Mouse (Mus musculus): ENCODE measurements around the gene Trmt1. TPM values are rescaled to one million over a fixed set of nuclear protein-coding genes. Genes with fewer than 3 reads are reported as not detected.
A peak's percentile ranks its signal among the peaks of the same experiment; 100 is the strongest.

The Trmt1 gene
- polyA plus RNA-seq, 1 experiment: 86.7 TPM

DNA sequence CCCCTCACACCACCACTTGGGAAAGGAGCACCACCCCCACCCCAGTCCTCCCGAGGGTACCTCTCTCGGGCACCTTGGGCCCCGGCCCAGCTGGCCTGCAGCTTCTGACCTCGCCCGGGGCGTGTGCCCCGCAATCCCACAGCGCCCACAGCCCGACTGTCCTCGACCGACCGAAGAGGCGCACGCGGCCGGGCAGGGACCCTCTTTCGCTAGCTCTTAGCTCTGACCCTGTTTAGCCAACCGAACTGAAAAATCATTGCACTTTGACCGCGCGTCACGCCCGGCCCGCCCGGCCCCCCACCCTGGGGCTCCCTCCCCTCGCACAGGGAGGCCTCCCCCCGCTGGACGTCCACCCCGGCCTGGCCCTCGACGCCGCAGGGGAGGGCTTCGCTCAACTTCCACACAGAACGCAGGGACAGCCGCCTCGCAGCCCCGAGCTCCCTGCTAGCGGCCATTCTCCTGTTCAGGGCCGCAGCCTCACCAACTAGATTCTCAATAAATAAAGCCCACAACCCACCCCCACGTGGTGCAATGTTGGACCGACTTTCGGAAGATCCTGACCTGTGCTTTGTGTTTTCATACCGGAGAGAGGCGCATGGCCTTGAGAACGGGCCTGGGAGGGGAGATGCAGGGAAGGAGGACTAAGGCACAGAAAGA is 20.6 kb downstream of the Trmt1 start:
- H3K27ac ChIP-seq (ENCODE audit: insufficient read depth, low read length): no peak overlapping the region
- no peak for TF ChIP-seq POLR2A (IDR thresholded peaks at IDR 0.05; ENCODE audit: low read depth, low read length)
- no peak for TF ChIP-seq CTCF (IDR thresholded peaks at IDR 0.05; ENCODE audit: borderline replicate concordance, insufficient read depth, low read length)
- H3K4me3 ChIP-seq (ENCODE audit: insufficient read depth, low read length): no peak overlapping the region
- peaks cover 9% of the 10 kb centered on the region for H3K4me1 ChIP-seq (ENCODE audit: control insufficient read depth, insufficient read depth, low read length)

DNA sequence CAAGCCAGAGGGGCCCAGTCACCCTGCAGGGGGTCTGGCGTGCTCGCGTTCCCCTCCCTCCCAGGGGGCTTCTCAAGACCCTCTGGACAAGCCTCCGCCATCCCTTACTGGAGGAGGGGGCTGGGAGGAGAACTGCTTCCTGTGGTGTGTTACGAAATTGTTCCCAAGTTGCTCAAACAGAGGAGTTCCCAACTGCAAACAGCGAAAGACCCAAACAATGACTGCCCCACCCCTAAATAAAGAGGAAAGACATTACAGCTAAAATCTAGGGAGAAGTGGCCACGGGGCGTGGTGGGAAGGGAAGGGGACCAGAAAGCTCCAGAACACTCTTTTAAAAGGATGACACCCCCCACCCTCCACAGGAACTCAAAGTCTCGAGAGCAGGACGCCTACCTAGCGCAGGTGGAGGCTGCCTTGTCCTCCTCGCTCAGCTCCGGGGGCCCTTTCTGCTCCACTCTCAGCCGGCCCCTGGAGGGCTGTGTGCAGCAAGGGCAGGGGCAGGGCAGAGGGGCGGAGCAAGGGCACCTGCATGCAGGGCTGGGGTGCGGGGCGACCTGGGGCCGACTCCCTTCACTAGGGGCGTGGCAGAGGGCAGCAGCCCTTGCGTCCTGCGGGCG is 21.3 kb downstream of the Trmt1 start:
- no peak overlapping the region for H3K27ac ChIP-seq (ENCODE audit: insufficient read depth, low read length)
- no peak overlapping the region for H3K4me3 ChIP-seq (ENCODE audit: insufficient read depth, low read length)
- peaks cover 10% of the 10 kb centered on the region for H3K4me1 ChIP-seq (ENCODE audit: control insufficient read depth, insufficient read depth, low read length)
- TF ChIP-seq CTCF (IDR thresholded peaks at IDR 0.05; ENCODE audit: borderline replicate concordance, insufficient read depth, low read length) (no peak), POLR2A (IDR thresholded peaks at IDR 0.05; ENCODE audit: low read depth, low read length) (no peak)

DNA sequence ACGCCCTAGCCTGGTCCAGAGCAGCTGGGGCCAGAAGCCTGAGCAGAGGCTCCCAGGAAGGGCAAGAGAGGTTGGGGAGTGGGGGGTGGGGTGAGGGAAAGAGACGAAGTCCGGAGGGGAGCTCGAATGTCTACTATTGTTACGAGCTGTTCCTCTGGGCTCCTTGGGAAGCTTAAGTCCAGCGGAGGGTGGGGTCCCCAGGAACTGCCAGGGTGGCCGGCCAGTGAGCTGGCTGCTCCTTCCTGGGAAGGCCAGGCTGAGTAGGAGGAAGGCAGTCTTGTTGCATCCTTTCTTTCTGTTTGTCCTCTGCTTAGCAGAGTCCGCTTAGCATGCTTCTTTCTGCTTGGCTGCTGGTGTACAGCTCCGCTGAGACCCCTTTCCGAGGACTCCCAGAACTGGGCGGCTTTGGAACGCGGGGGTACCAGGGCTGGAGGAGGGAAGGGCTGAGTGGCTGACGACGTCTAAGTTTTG is 22.0 kb downstream of the Trmt1 start:
- TF ChIP-seq CTCF (IDR thresholded peaks at IDR 0.05; ENCODE audit: borderline replicate concordance, insufficient read depth, low read length) (no peak), POLR2A (IDR thresholded peaks at IDR 0.05; ENCODE audit: low read depth, low read length) (no peak)
- Histone ChIP-seq H3K4me1 (ENCODE audit: control insufficient read depth, insufficient read depth, low read length) (peaks cover 15% of the 10 kb centered on the region), H3K4me3 (ENCODE audit: insufficient read depth, low read length) (no peak overlapping the region), H3K27ac (ENCODE audit: insufficient read depth, low read length) (no peak overlapping the region)

DNA sequence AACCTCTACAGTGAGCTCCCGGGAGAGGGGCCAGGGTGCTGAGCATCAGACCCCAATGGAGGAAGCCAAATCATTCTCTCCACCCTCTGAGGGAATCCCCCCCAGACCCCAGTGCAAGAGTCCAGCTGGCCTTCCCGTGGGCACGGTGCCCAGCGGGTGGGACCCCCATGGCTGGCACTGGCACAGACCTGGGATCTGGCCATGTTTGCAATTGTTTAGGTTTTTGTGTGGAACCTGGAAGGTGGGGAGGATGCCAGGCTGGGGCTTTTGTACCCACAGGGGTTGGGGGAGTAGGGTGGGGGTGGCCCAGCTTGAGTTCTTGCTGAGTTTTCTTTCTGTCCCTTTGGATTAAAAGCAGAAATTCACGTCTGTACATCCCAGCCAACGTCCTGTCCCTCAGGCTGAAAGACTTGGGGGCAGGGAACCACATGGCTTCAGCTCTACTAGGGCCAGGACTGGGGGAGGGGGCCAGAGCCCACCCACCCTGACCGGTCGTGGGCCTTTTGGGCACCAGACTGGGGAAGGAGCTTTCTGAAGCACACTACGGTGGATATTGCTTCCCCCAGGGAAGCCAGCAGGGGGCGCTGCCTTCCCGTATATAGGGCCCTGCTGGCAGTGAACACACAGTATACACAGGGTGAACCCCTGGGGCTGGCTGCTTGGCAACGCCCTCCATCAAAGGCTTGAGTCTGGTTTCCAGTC is 22.8 kb downstream of the Trmt1 start:
- no peak for TF ChIP-seq POLR2A (IDR thresholded peaks at IDR 0.05; ENCODE audit: low read depth, low read length)
- TF ChIP-seq CTCF (IDR thresholded peaks at IDR 0.05; ENCODE audit: borderline replicate concordance, insufficient read depth, low read length): peak; percentile 65
- peaks cover 18% of the 10 kb centered on the region for H3K4me1 ChIP-seq (ENCODE audit: control insufficient read depth, insufficient read depth, low read length)
- H3K27ac ChIP-seq (ENCODE audit: insufficient read depth, low read length): no peak overlapping the region
- H3K4me3 ChIP-seq (ENCODE audit: insufficient read depth, low read length): no peak overlapping the region

DNA sequence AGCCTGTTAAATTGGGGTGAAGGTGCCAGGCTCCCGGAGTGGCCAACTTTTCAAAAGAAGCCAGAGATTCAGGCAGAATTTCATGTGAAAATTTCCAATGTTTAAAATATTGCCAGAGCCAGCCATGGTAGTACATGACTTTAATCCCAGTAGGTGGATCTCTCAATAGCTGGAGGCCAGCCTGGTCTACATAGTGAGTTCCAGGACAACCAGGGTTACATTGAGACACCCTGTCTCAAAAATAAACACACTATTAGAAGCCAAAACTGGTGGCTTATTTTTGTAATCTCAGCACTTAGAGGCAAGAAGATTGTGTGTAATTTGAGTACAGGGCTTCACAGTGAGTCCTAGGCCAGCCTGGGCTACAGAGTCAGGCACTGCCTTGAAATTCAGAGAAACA is 23.8 kb downstream of the Trmt1 start:
- peaks cover 18% of the 10 kb centered on the region for H3K4me1 ChIP-seq (ENCODE audit: control insufficient read depth, insufficient read depth, low read length)

DNA sequence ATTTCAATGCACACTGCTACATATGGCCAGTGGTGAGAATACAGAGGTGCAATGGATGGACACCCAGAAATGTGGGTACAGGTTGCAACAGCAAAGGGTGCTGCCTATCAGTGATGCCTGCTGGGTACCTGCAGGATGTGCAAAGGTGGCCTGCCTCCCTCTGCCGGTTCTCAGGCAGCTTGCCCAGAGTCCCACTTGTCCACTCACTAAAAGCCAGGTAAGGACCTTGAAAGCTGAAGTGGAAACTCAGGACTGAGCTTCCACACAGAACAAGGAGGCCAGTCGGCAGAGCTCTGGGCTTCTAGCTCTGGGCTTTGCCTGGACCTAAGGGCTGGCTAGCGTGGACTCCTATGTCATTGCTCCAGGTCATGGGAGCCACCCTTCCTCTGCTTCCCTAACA is 25.2 kb downstream of the Trmt1 start:
- TF ChIP-seq CTCF (IDR thresholded peaks at IDR 0.05; ENCODE audit: borderline replicate concordance, insufficient read depth, low read length): no peak
- TF ChIP-seq POLR2A (IDR thresholded peaks at IDR 0.05; ENCODE audit: low read depth, low read length): no peak
- Histone ChIP-seq H3K4me3 (ENCODE audit: insufficient read depth, low read length) (no peak overlapping the region), H3K4me1 (ENCODE audit: control insufficient read depth, insufficient read depth, low read length) (peaks cover 18% of the 10 kb centered on the region), H3K27ac (ENCODE audit: insufficient read depth, low read length) (peak overlapping the region; percentile 97)

More for the DNA sequence above, 23.8 kb downstream of the Trmt1 start:
- no peak overlapping the region for H3K4me3 ChIP-seq (ENCODE audit: insufficient read depth, low read length)
- TF ChIP-seq POLR2A (IDR thresholded peaks at IDR 0.05; ENCODE audit: low read depth, low read length): no peak
- TF ChIP-seq CTCF (IDR thresholded peaks at IDR 0.05; ENCODE audit: borderline replicate concordance, insufficient read depth, low read length): no peak
- H3K27ac ChIP-seq (ENCODE audit: insufficient read depth, low read length): peak overlapping the region; percentile 21; the same call in 1 of the 2 replicates

DNA sequence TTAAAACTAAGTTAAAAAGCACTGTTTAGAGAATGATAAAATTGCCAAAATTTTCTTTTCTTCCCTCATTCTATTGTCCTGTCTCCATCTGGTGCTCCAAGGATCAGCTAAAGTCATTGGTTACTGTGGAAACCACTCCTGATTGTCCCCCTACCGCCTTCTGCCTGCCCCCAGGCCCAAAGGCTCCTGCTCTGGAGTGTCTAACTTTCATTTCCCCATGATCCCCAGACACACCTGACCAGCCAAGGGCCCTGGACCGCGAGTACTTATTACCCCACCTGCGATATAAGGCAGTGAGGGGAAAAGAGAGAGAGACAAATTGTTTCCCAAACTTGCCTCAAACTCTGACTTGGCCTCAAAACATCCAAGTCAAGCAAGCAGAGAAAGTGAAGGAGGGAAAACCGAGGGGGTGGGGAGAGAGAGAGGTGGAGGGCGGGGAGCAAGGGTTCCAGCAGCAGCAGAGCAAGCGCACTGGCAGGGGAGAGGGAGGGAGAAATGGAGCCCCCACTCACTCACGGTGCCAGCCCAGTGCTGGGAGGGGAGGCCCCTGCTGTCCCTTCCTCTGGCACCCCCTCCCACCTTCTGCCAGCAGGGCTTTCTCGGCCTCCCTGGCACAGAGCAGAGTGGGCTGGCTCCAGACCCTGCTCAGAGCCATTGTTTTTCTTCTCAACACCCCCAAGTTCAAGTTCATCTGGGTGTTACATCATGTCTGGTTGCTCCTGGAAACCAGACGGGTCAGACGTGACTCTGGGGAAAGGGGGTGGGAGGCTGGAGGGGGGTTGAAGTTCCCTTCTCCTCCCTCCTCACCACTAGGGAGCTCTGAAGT is 26.0 kb downstream of the Trmt1 start:
- Histone ChIP-seq H3K27ac (ENCODE audit: insufficient read depth, low read length) (peak overlapping the region; percentile 97), H3K4me1 (ENCODE audit: control insufficient read depth, insufficient read depth, low read length) (peaks cover 18% of the 10 kb centered on the region), H3K4me3 (ENCODE audit: insufficient read depth, low read length) (no peak overlapping the region)
- TF ChIP-seq POLR2A (IDR thresholded peaks at IDR 0.05; ENCODE audit: low read depth, low read length): no peak; the same call in 1 of the 2 replicates
- no peak for TF ChIP-seq CTCF (IDR thresholded peaks at IDR 0.05; ENCODE audit: borderline replicate concordance, insufficient read depth, low read length)

DNA sequence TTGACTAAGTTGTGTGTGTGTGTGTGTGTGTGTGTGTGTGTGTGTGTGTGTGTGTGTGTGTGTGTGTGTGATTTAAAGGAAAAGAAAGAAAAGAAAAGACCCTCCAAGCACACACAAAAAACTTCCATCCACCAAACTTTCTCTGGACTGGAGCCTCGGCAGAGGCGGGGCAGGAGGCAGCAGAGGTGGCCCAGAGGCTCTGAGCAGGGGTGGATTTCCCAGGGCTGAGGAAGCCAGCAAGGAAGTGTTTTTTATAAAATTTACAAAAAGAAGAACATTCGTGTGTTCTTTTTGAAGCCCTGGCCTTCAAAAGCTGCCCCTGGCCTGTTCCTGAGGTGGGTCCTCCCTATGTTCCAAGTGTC is 26.6 kb downstream of the Trmt1 start:
- Histone ChIP-seq H3K27ac (ENCODE audit: insufficient read depth, low read length) (peak overlapping the region; percentile 97), H3K4me3 (ENCODE audit: insufficient read depth, low read length) (no peak overlapping the region), H3K4me1 (ENCODE audit: control insufficient read depth, insufficient read depth, low read length) (peaks cover 18% of the 10 kb centered on the region)
- no peak; the same call in 1 of the 2 replicates for TF ChIP-seq POLR2A (IDR thresholded peaks at IDR 0.05; ENCODE audit: low read depth, low read length)
- no peak for TF ChIP-seq CTCF (IDR thresholded peaks at IDR 0.05; ENCODE audit: borderline replicate concordance, insufficient read depth, low read length)

DNA sequence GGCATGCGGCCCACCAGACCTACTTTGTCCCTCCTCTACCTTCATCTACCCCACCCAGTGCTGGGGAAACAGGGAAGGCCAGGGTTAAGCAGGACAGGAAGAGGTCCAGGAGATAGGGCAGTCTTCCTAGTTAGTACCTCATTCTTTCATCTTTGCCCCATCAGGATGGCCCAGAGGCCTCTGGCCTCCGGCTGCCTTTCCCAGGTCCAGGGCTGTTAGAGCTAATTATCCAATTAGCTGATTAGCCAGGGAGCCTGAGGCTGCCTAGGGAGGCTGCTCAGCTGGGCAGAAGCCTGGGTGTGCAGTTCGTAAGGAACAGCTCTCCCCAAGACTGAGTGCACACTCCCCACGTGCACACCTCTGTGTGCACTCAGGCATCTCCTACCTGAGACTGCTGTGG is 27.3 kb downstream of the Trmt1 start:
- TF ChIP-seq CTCF (IDR thresholded peaks at IDR 0.05; ENCODE audit: borderline replicate concordance, insufficient read depth, low read length) (no peak), POLR2A (IDR thresholded peaks at IDR 0.05; ENCODE audit: low read depth, low read length) (no peak)
- Histone ChIP-seq H3K4me1 (ENCODE audit: control insufficient read depth, insufficient read depth, low read length) (peaks cover 18% of the 10 kb centered on the region), H3K27ac (ENCODE audit: insufficient read depth, low read length) (peak overlapping the region; percentile 97), H3K4me3 (ENCODE audit: insufficient read depth, low read length) (no peak overlapping the region)
